Mouse (Mus musculus): ENCODE data around the gene Snrpc. TPM values are rescaled to one million over a fixed set of nuclear protein-coding genes. Genes with fewer than 3 reads are reported as not detected.
A peak's percentile ranks its signal among the peaks of the same experiment; 100 is the strongest.

Snrpc gene
- polyA plus RNA-seq, 1 experiment = 173 TPM

- no peaks in the 10 kb centered on the region for H3K27me3 ChIP-seq (ENCODE audit: control insufficient read depth, insufficient read depth, low read length)
Measured at GRCm38 (mm10) chr17:27873583-27873982, 35.6 kb downstream of the Snrpc start.

GRCm38 (mm10) chr17:27874510-27874909, 36.6 kb downstream of the Snrpc start:
- H3K4me1 ChIP-seq (ENCODE audit: control insufficient read depth, insufficient read depth, low read length) = peaks cover 2% of the 10 kb centered on the region
- H3K27ac ChIP-seq (ENCODE audit: control insufficient read depth, insufficient read depth, low read depth, low read length) = no peak overlapping the region
- no peak for TF ChIP-seq POLR2A (IDR thresholded peaks at IDR 0.05; ENCODE audit: control insufficient read depth, low read depth, low read length)
- TF ChIP-seq CTCF (IDR thresholded peaks at IDR 0.05; ENCODE audit: control insufficient read depth, insufficient read depth, insufficient replicate concordance, low read depth, low read length) = no peak
- H3K4me3 ChIP-seq (ENCODE audit: control insufficient read depth, low read depth, low read length) = no peak overlapping the region
- no peaks in the 10 kb centered on the region for H3K27me3 ChIP-seq (ENCODE audit: control insufficient read depth, insufficient read depth, low read length)
- H3K36me3 ChIP-seq (ENCODE audit: control insufficient read depth, insufficient read depth, low read length) = no peaks in the 10 kb centered on the region

More at GRCm38 (mm10) chr17:27873583-27873982, 35.6 kb downstream of the Snrpc start:
- Histone ChIP-seq H3K4me1 (ENCODE audit: control insufficient read depth, insufficient read depth, low read length) (peaks cover 2% of the 10 kb centered on the region), H3K4me3 (ENCODE audit: control insufficient read depth, low read depth, low read length) (peak overlapping the region; percentile 13), H3K27ac (ENCODE audit: control insufficient read depth, insufficient read depth, low read depth, low read length) (no peak overlapping the region), H3K36me3 (ENCODE audit: control insufficient read depth, insufficient read depth, low read length) (no peaks in the 10 kb centered on the region)
- TF ChIP-seq POLR2A (IDR thresholded peaks at IDR 0.05; ENCODE audit: control insufficient read depth, low read depth, low read length) (no peak), CTCF (IDR thresholded peaks at IDR 0.05; ENCODE audit: control insufficient read depth, insufficient read depth, insufficient replicate concordance, low read depth, low read length) (no peak)

- Histone ChIP-seq H3K4me3 (ENCODE audit: control insufficient read depth, low read depth, low read length) (no peak overlapping the region), H3K27me3 (ENCODE audit: control insufficient read depth, insufficient read depth, low read length) (no peaks in the 10 kb centered on the region), H3K36me3 (ENCODE audit: control insufficient read depth, insufficient read depth, low read length) (no peaks in the 10 kb centered on the region), H3K27ac (ENCODE audit: control insufficient read depth, insufficient read depth, low read depth, low read length) (no peak overlapping the region), H3K4me1 (ENCODE audit: control insufficient read depth, insufficient read depth, low read length) (no peaks in the 10 kb centered on the region; the same call in 1 of the 2 replicates)
- TF ChIP-seq CTCF (IDR thresholded peaks at IDR 0.05; ENCODE audit: control insufficient read depth, insufficient read depth, insufficient replicate concordance, low read depth, low read length) = no peak
Measured at GRCm38 (mm10) chr17:27881518-27881917, 43.6 kb downstream of the Snrpc start.

GRCm38 (mm10) chr17:27883129-27883528, 45.2 kb downstream of the Snrpc start:
- TF ChIP-seq CTCF (IDR thresholded peaks at IDR 0.05; ENCODE audit: control insufficient read depth, insufficient read depth, insufficient replicate concordance, low read depth, low read length) (no peak), POLR2A (IDR thresholded peaks at IDR 0.05; ENCODE audit: control insufficient read depth, low read depth, low read length) (no peak)
- H3K27ac ChIP-seq (ENCODE audit: control insufficient read depth, insufficient read depth, low read depth, low read length) = no peak overlapping the region
- no peaks in the 10 kb centered on the region; the same call in 1 of the 2 replicates for H3K4me1 ChIP-seq (ENCODE audit: control insufficient read depth, insufficient read depth, low read length)
- H3K36me3 ChIP-seq (ENCODE audit: control insufficient read depth, insufficient read depth, low read length) = no peaks in the 10 kb centered on the region
- no peak overlapping the region for H3K4me3 ChIP-seq (ENCODE audit: control insufficient read depth, low read depth, low read length)
- H3K27me3 ChIP-seq (ENCODE audit: control insufficient read depth, insufficient read depth, low read length) = no peaks in the 10 kb centered on the region

GRCm38 (mm10) chr17:27883994-27884393, 46.0 kb downstream of the Snrpc start:
- Histone ChIP-seq H3K4me3 (ENCODE audit: control insufficient read depth, low read depth, low read length) (no peak overlapping the region), H3K36me3 (ENCODE audit: control insufficient read depth, insufficient read depth, low read length) (no peaks in the 10 kb centered on the region), H3K27ac (ENCODE audit: control insufficient read depth, insufficient read depth, low read depth, low read length) (no peak overlapping the region), H3K27me3 (ENCODE audit: control insufficient read depth, insufficient read depth, low read length) (no peaks in the 10 kb centered on the region), H3K4me1 (ENCODE audit: control insufficient read depth, insufficient read depth, low read length) (no peaks in the 10 kb centered on the region; the same call in 1 of the 2 replicates)
- TF ChIP-seq CTCF (IDR thresholded peaks at IDR 0.05; ENCODE audit: control insufficient read depth, insufficient read depth, insufficient replicate concordance, low read depth, low read length) (no peak), POLR2A (IDR thresholded peaks at IDR 0.05; ENCODE audit: control insufficient read depth, low read depth, low read length) (no peak)

GRCm38 (mm10) chr17:27886499-27887210, 48.7 kb downstream of the Snrpc start:
- Histone ChIP-seq H3K4me3 (ENCODE audit: control insufficient read depth, low read depth, low read length) (no peak overlapping the region), H3K4me1 (ENCODE audit: control insufficient read depth, insufficient read depth, low read length) (no peaks in the 10 kb centered on the region), H3K27ac (ENCODE audit: control insufficient read depth, insufficient read depth, low read depth, low read length) (no peak overlapping the region), H3K36me3 (ENCODE audit: control insufficient read depth, insufficient read depth, low read length) (no peaks in the 10 kb centered on the region), H3K27me3 (ENCODE audit: control insufficient read depth, insufficient read depth, low read length) (no peaks in the 10 kb centered on the region)
- peak; percentile 16; the same call in 1 of the 2 replicates for TF ChIP-seq CTCF (IDR thresholded peaks at IDR 0.05; ENCODE audit: control insufficient read depth, insufficient read depth, insufficient replicate concordance, low read depth, low read length)
- no peak for TF ChIP-seq POLR2A (IDR thresholded peaks at IDR 0.05; ENCODE audit: control insufficient read depth, low read depth, low read length)

Other genes with a start within 250 kb of the Snrpc start
- 59.8 and 68.1 TPM in 2 replicates for gene Nudt3, start 214.7 kb upstream of the Snrpc start, polyA plus RNA-seq (2012; rRNA removed)
- gene RPS10-NUDT3, start 202.9 kb upstream of the Snrpc start, polyA plus RNA-seq (2012; rRNA removed) = not detected in 2 replicates
- gene Rps10, start 201.5 kb upstream of the Snrpc start, polyA plus RNA-seq (2012; rRNA removed) = 262 and 331 TPM in 2 replicates
- gene Pacsin1, start 182.6 kb upstream of the Snrpc start, polyA plus RNA-seq (2012; rRNA removed) = 9.6 and 10.4 TPM in 2 replicates
- gene Spdef, start 109.2 kb upstream of the Snrpc start, polyA plus RNA-seq (2012; rRNA removed) = 4.8 and 4.9 TPM in 2 replicates
- 109 and 111 TPM in 2 replicates for gene D17Wsu92e, start 17.5 kb upstream of the Snrpc start, polyA plus RNA-seq (2012; rRNA removed)
- gene Uhrf1bp1, start 18.3 kb downstream of the Snrpc start, polyA plus RNA-seq (2012; rRNA removed) = 16.7 and 17.0 TPM in 2 replicates
- 16.1 and 18.2 TPM in 2 replicates for gene Anks1, start 71.2 kb downstream of the Snrpc start, polyA plus RNA-seq (2012; rRNA removed)
- 30.4 and 32.6 TPM in 2 replicates for gene Taf11, start 71.7 kb downstream of the Snrpc start, polyA plus RNA-seq (2012; rRNA removed)
- 4,001 and 4,433 TPM in 2 replicates for gene Tcp11, start 242.5 kb downstream of the Snrpc start, polyA plus RNA-seq (2012; rRNA removed)

Measured in testis, adult 2 months (tissue).